Mouse (Mus musculus): ENCODE measurements around the gene Efna1. TPM values are rescaled to one million over a fixed set of nuclear protein-coding genes. Genes with fewer than 3 reads are reported as not detected.

The Efna1 gene
- polyA plus RNA-seq, 1 experiment from 2014 or later = 11.4 TPM

DNA sequence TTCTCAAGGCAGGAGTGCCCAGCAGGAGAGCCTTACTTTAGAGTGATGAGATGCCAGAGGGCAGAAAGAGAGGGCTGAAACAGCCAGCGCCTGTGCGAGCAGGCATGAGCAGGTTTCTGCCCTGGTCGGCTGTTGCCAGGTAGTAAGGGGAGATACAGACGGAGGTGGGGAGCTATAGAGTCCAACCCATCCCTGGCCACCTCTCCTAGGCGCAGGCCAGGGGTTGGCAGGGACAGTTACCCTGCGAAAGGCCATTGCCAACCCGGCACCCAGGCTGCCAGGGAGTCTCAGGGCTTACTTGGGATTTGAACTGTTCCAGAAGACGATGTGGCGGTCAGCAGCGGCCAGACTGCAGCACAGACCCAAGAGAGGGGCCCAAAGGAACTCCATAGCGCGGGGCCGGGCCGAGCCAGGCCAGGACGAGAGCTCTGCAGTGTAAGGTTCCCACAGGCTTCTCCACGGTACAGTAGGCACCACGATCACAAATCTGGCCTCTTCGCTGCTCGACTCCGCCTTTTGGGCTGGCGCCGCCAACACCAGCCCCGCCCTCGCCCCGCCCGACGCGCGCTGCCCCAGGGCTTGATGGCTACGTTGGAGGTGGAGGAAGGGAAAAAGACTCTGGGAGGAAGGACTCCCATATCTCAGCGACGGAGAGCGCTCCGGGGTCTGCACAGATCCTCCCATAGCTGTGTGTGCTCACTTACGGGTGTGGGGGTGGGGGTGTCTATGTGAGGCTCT is 1.6 kb downstream of the Efna1 start:
- Histone ChIP-seq H3K4me3 (ENCODE audit: low read depth, low read length) (peak overlapping the region; percentile 36), H3K9ac (ENCODE audit: low read length) (peak overlapping the region; percentile 56), H3K4me2 (ENCODE audit: low read depth, low read length, severe bottlenecking) (peak overlapping the region; percentile 90), H3K27ac (ENCODE audit: low read depth, low read length) (no peak overlapping the region), H3K36me3 (ENCODE audit: control insufficient read depth, insufficient read depth, low read length) (no peaks in the 10 kb centered on the region), H3K9me3 (ENCODE audit: control insufficient read depth, low read length) (no peaks in the 10 kb centered on the region), H3K27me3 (ENCODE audit: control insufficient read depth, insufficient read depth, low read length) (peaks cover 30% of the 10 kb centered on the region), H3K4me1 (replicated peaks; ENCODE audit: control insufficient read depth, insufficient read depth, low read length) (peaks cover 17% of the 10 kb centered on the region)
- peak; percentile 90 for DNase-seq (ENCODE audit: low spot score)
- peak; percentile 66 for ATAC-seq (replicated peaks; ENCODE audit: low FRiP score)
- WGBS = 3% methylated on average over 35 of the region's 35 CpGs

GRCm38 (mm10) chr3:89278643-89279042 is 2.3 kb downstream of the Efna1 start:
- no peak for ATAC-seq (replicated peaks; ENCODE audit: low FRiP score)
- Histone ChIP-seq H3K4me2 (ENCODE audit: low read depth, low read length, severe bottlenecking) (peak overlapping the region; percentile 90), H3K27ac (ENCODE audit: low read depth, low read length) (no peak overlapping the region), H3K36me3 (ENCODE audit: control insufficient read depth, insufficient read depth, low read length) (no peaks in the 10 kb centered on the region), H3K9ac (ENCODE audit: low read length) (no peak overlapping the region; the same call in 1 of the 2 replicates), H3K4me1 (replicated peaks; ENCODE audit: control insufficient read depth, insufficient read depth, low read length) (peaks cover 17% of the 10 kb centered on the region), H3K4me3 (ENCODE audit: low read depth, low read length) (peak overlapping the region; percentile 36), H3K27me3 (ENCODE audit: control insufficient read depth, insufficient read depth, low read length) (peaks cover 30% of the 10 kb centered on the region), H3K9me3 (ENCODE audit: control insufficient read depth, low read length) (no peaks in the 10 kb centered on the region)
- DNase-seq (ENCODE audit: low spot score) = no peak
- 20% methylated on average over 8 of the region's 8 CpGs for WGBS

- DNase-seq (ENCODE audit: low spot score) = no peak
- H3K9me3 ChIP-seq (ENCODE audit: control insufficient read depth, low read length) = no peaks in the 10 kb centered on the region
- no peak for ATAC-seq (replicated peaks; ENCODE audit: low FRiP score)
- no peak overlapping the region for H3K27ac ChIP-seq (ENCODE audit: low read depth, low read length)
- H3K4me2 ChIP-seq (ENCODE audit: low read depth, low read length, severe bottlenecking) = 0 out of 2 replicates have a peak overlapping the region, but pooled peaks have one; percentile 15
- 67% methylated on average over 7 of the region's 7 CpGs for WGBS
- H3K9ac ChIP-seq (ENCODE audit: low read length) = no peak overlapping the region
- no peaks in the 10 kb centered on the region for H3K36me3 ChIP-seq (ENCODE audit: control insufficient read depth, insufficient read depth, low read length)
- H3K27me3 ChIP-seq (ENCODE audit: control insufficient read depth, insufficient read depth, low read length) = peaks cover 30% of the 10 kb centered on the region
- H3K4me3 ChIP-seq (ENCODE audit: low read depth, low read length) = no peak overlapping the region
- peaks cover 17% of the 10 kb centered on the region for H3K4me1 ChIP-seq (replicated peaks; ENCODE audit: control insufficient read depth, insufficient read depth, low read length)
Observed at GRCm38 (mm10) chr3:89278107-89278506, 2.8 kb downstream of the Efna1 start.

GRCm38 (mm10) chr3:89277281-89278021 is 3.5 kb downstream of the Efna1 start:
- ATAC-seq (replicated peaks; ENCODE audit: low FRiP score) (no peak), DNase-seq (ENCODE audit: low spot score) (no peak)
- H3K9me3 ChIP-seq (ENCODE audit: control insufficient read depth, low read length) = no peaks in the 10 kb centered on the region
- no peak overlapping the region for H3K4me3 ChIP-seq (ENCODE audit: low read depth, low read length)
- no peak overlapping the region for H3K4me2 ChIP-seq (ENCODE audit: low read depth, low read length, severe bottlenecking)
- H3K9ac ChIP-seq (ENCODE audit: low read length) = no peak overlapping the region
- WGBS = 54% methylated on average over 14 of the region's 14 CpGs
- peaks cover 17% of the 10 kb centered on the region for H3K4me1 ChIP-seq (replicated peaks; ENCODE audit: control insufficient read depth, insufficient read depth, low read length)
- no peak overlapping the region for H3K27ac ChIP-seq (ENCODE audit: low read depth, low read length)
- H3K36me3 ChIP-seq (ENCODE audit: control insufficient read depth, insufficient read depth, low read length) = no peaks in the 10 kb centered on the region
- peaks cover 30% of the 10 kb centered on the region for H3K27me3 ChIP-seq (ENCODE audit: control insufficient read depth, insufficient read depth, low read length)

DNA sequence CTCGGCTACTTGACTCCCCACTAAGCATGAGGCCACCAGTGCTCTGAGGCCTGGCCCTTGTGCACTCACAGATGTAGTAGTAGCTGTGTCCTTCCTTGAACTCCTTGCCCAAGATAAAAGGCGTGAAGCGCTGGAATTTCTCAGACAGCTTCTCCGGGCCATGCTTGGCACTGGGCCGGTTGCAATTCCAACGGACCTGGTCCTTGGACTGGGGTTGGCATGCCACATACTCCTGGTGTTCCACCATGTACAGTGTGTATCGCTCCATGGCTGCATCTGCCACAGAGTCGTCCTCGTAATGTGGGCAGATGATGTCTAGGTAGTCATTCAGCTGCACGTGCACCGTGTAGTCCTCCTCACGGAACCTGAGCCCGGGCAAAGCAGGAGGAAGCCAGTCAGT is 4.9 kb downstream of the Efna1 start:
- Histone ChIP-seq H3K27me3 (ENCODE audit: control insufficient read depth, insufficient read depth, low read length) (peaks cover 22% of the 10 kb centered on the region), H3K4me3 (ENCODE audit: low read depth, low read length) (no peak overlapping the region)

DNA sequence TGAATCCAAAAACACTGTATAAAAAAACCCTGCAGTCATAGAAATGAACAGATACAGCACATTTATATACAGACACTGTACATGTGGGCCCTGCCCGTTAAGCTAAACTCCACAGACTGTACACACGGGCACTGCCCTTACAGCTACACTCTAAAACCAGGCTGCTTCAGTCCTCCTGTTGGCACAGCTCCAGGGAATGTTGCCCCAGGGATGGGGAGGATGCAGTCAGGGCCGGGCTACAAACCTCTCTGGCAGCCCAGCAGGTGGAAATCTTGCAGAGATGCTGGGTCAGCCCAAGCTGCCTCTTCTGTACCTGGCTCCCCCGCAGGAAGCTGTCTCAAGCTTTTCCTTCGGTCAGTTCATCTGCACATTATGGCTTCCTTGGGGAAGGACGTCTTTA is 9.2 kb downstream of the Efna1 start:
- Histone ChIP-seq H3K27me3 (ENCODE audit: control insufficient read depth, insufficient read depth, low read length) (peaks cover 2% of the 10 kb centered on the region; the same call in 1 of the 2 replicates), H3K9me3 (ENCODE audit: control insufficient read depth, low read length) (no peaks in the 10 kb centered on the region), H3K4me2 (ENCODE audit: low read depth, low read length, severe bottlenecking) (no peak overlapping the region), H3K9ac (ENCODE audit: low read length) (no peak overlapping the region), H3K27ac (ENCODE audit: low read depth, low read length) (no peak overlapping the region), H3K36me3 (ENCODE audit: control insufficient read depth, insufficient read depth, low read length) (no peaks in the 10 kb centered on the region), H3K4me1 (replicated peaks; ENCODE audit: control insufficient read depth, insufficient read depth, low read length) (peaks cover 7% of the 10 kb centered on the region; the same call in 1 of the 2 replicates), H3K4me3 (ENCODE audit: low read depth, low read length) (no peak overlapping the region)
- ATAC-seq (replicated peaks; ENCODE audit: low FRiP score) = no peak
- WGBS = 64% methylated on average over 6 of the region's 6 CpGs
- no peak for DNase-seq (ENCODE audit: low spot score)

More for the DNA sequence above, 4.9 kb downstream of the Efna1 start:
- ATAC-seq (replicated peaks; ENCODE audit: low FRiP score) = no peak
- H3K9ac ChIP-seq (ENCODE audit: low read length) = no peak overlapping the region
- DNase-seq (ENCODE audit: low spot score) = no peak
- peaks cover 14% of the 10 kb centered on the region for H3K4me1 ChIP-seq (replicated peaks; ENCODE audit: control insufficient read depth, insufficient read depth, low read length)
- no peaks in the 10 kb centered on the region for H3K36me3 ChIP-seq (ENCODE audit: control insufficient read depth, insufficient read depth, low read length)
- H3K9me3 ChIP-seq (ENCODE audit: control insufficient read depth, low read length) = no peaks in the 10 kb centered on the region
- 93% methylated on average over 13 of the region's 13 CpGs for WGBS
- H3K27ac ChIP-seq (ENCODE audit: low read depth, low read length) = no peak overlapping the region
- H3K4me2 ChIP-seq (ENCODE audit: low read depth, low read length, severe bottlenecking) = no peak overlapping the region

- WGBS = 72% methylated on average over 6 of the region's 6 CpGs
- H3K4me3 ChIP-seq (ENCODE audit: low read depth, low read length) = no peak overlapping the region
- peak overlapping the region; percentile 83 for H3K4me2 ChIP-seq (ENCODE audit: low read depth, low read length, severe bottlenecking)
- peaks cover 7% of the 10 kb centered on the region; the same call in 1 of the 2 replicates for H3K4me1 ChIP-seq (replicated peaks; ENCODE audit: control insufficient read depth, insufficient read depth, low read length)
- no peaks in the 10 kb centered on the region for H3K27me3 ChIP-seq (ENCODE audit: control insufficient read depth, insufficient read depth, low read length)
- H3K27ac ChIP-seq (ENCODE audit: low read depth, low read length) = no peak overlapping the region
- H3K9ac ChIP-seq (ENCODE audit: low read length) = peak overlapping the region; percentile 81
- DNase-seq (ENCODE audit: low spot score) = peak; percentile 63
- ATAC-seq (replicated peaks; ENCODE audit: low FRiP score) = no peak
- H3K36me3 ChIP-seq (ENCODE audit: control insufficient read depth, insufficient read depth, low read length) = no peaks in the 10 kb centered on the region
- H3K9me3 ChIP-seq (ENCODE audit: control insufficient read depth, low read length) = no peaks in the 10 kb centered on the region
Observed at GRCm38 (mm10) chr3:89270891-89271290, 10.1 kb downstream of the Efna1 start.

- no peaks in the 10 kb centered on the region for H3K9me3 ChIP-seq (ENCODE audit: control insufficient read depth, low read length)
- peak within 1 kb of the TSS; percentile 81 for H3K9ac ChIP-seq (ENCODE audit: low read length)
- peak within 1 kb of the TSS; percentile 83 for H3K4me2 ChIP-seq (ENCODE audit: low read depth, low read length, severe bottlenecking)
- no peak within 1 kb of the TSS for H3K27ac ChIP-seq (ENCODE audit: low read depth, low read length)
- no peaks in the 10 kb centered on the region for H3K36me3 ChIP-seq (ENCODE audit: control insufficient read depth, insufficient read depth, low read length)
- peak within 1 kb of the TSS; percentile 46 for H3K4me3 ChIP-seq (ENCODE audit: low read depth, low read length)
- DNase-seq (ENCODE audit: low spot score) (peak; percentile 79), ATAC-seq (replicated peaks; ENCODE audit: low FRiP score) (peak; percentile 51)
- H3K4me1 ChIP-seq (replicated peaks; ENCODE audit: control insufficient read depth, insufficient read depth, low read length) = peaks cover 7% of the 10 kb centered on the region; the same call in 1 of the 2 replicates
- WGBS = 5% methylated on average over 39 of the region's 39 CpGs
- no peaks in the 10 kb centered on the region for H3K27me3 ChIP-seq (ENCODE audit: control insufficient read depth, insufficient read depth, low read length)
Observed at GRCm38 (mm10) chr3:89270051-89270755, 10.7 kb downstream of the Efna1 start, which contains the start of gene Slc50a1. Slc50a1 (minus strand) TSS chr3:89270570.
